Mouse (Mus musculus) G1E (cell line): ENCODE measurements around the gene Syn3.

Experiments used
- CTCF ChIP-seq: IDR thresholded peaks from 2 replicates; pipeline ENCODE4 v1.5.1; 2012; ENCODE audit warnings: low read depth, low read length, inconsistent platforms, mixed read lengths
- TAL1 ChIP-seq: conservative IDR thresholded peaks from 2 replicates; pipeline ENCODE4 v1.6.1; 2012; ENCODE audit warnings: low read depth, low read length, inconsistent platforms, mixed read lengths

DNA sequence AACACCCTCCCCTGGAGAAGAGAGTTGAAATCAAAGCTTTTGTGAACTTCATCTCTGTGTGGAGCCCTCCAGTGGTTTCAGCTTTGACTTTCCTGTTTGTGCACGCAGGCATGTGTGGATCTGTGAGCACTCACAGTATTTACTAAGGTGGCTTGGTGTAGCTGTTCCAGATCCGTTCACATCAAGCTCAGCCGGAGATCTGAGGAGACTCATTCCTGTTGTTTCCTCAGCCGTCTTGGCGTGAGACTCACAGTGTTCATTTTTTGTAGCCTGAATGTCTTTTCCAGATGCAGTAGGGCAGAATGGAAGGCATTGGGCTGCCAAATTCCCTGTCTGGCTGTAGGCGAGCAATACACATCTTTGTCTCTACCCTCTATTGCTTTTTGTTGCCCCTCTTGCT lies 268.7 kb downstream of the Syn3 start:
- TF ChIP-seq CTCF (no peak), TAL1 (no peak)
